Mouse (Mus musculus): ENCODE measurements at regions not wholly inside any gene's neighbourhood (a gene's known extent, or its start where the extent isn't known, plus 50 kb on each side); places are given as distances from the start of the nearest gene placed in this dataset.

DNA sequence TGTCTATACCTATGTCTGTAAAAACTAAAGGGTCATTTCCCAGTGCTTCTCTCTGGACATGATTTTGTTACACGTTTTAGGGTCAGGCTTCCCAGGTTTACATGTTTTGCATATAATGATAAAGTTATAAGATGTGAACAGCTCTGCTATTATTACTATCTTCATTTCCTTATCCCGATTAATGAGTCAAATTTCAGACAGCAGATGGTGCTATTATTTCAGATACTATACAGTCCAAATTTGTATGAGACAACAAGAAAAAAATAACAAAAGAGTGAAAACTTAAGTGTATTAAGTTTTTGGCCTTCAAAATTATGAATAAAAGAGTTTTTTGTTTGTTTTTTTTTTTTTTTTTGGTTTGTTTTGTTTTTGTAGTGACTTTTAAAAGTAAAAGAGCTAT, 922.9 kb upstream of the Ppp6c start:
- ATAC-seq (replicated peaks; ENCODE audit: low FRiP score, poor library complexity, severe bottlenecking), result no peak

DNA sequence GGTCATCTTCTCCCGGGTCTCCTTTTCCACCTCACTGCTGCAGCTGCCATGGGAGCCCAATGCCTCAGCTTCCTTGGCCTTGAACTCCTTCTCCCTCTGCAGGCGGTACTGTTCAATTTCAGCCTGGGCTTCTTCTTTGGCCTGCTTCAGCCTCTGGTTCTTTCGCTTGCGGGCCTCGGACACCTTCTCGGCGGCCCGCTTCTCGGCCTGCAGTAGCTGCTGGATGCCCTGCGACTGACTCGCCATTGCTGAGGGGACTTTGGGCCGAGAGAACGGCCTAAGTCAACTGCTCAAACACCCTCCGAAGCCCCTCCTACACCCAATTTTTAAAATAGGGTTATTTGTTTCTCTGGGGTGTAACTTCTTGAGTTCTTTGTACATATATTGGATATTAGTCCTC, 901.4 kb upstream of the Ppp6c start:
- peak; percentile 57; the same call in 1 of the 2 replicates for ATAC-seq (replicated peaks; ENCODE audit: low FRiP score, poor library complexity, severe bottlenecking)

DNA sequence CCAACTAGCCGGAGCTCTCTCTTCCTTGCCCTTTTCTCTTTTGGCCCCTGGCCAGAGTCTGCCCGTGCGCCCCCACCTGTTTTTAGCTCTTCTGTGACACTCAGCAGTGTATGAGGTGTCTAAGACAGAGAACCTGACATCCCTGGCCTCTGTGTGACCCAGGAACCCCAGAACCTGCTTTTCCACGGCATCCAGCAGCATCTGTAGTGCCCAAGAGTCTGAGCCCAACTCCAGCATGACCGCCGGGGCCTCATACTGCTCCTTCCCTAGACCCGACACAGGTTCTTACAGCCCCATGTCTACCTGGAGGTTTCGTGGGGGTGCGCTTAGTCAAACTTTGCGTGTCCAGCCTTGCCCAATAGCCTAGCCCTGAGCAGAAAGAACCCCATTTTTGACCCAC, 892.9 kb upstream of the Ppp6c start:
- no peak for ATAC-seq (replicated peaks; ENCODE audit: low FRiP score, poor library complexity, severe bottlenecking)

DNA sequence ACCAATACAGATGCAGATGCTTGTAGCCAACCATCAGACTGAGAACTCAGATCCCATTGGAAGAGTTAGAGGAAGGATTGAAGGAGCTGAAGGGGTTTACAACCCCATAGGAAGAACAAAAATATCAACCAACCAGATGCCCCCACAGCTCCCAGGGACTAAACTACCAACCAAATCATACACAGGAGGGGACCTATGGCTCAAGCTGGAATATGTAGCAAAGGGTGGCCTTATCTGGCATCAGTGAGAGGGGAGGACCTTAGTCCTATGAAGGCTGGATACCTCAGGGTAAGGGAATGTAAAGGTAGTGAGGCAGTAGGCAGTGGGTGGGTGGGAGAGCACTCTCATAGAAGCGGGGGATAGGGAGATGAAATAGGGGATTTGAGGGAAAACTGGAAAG, 888.2 kb upstream of the Ppp6c start:
- ATAC-seq (replicated peaks; ENCODE audit: low FRiP score, poor library complexity, severe bottlenecking), result no peak
